Mouse (Mus musculus) testis, postnatal 14 days (tissue): Measurements from ENCODE around the gene Pidd1.
A peak's percentile ranks its signal among the peaks of the same experiment; 100 is the strongest.
"Not testable (repeated sequence)": the region's sequence is repeated elsewhere in the genome, so short reads cannot be mapped to it uniquely, and the experiment has no call there.

Experiments used
- DNase-seq: peaks from one replicate; pipeline ENCODE4 v3.0.0; 2021; ENCODE audit warnings: low spot score

Gene Pidd1

DNA sequence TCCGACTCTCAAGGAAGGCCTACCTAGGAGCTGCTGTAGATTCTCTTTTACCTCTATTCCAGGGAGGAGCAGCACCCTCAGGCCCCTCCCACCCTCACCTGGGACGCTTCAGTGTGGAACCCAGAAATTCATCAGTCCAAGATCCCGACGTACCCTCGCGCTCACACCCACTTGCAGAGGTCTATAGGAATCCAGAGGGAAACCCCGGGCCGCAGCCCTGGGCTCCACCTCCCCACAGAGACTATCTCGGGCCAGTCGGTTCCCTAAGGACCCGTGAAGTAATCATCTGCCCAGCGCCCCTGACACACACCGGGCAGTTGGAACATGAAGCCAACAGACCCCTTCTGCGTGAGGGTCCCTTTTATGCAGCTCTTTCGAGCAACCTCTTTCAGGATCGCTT lies 30.5 kb downstream of the Pidd1 start:
- no peak for DNase-seq

DNA sequence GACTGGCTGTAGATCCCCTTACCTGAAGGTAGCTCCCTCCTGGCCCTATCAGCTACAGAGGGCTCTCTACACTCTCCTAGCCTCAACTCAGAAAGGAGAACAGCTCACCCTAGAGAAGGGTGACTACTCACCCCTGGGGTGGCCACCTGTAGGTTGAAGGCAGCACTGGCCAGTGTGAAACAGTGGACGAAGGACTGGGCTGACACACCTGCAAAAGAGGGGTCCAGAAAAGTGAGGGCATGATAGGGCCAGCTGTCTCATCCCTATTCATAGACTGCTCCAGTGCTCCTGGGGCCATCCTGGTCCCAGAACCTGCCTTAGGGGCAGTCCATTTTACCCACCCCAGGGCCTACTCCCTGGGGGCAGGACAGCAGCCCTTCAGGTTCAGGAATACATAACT lies 32.2 kb downstream of the Pidd1 start:
- DNase-seq: no peak

DNA sequence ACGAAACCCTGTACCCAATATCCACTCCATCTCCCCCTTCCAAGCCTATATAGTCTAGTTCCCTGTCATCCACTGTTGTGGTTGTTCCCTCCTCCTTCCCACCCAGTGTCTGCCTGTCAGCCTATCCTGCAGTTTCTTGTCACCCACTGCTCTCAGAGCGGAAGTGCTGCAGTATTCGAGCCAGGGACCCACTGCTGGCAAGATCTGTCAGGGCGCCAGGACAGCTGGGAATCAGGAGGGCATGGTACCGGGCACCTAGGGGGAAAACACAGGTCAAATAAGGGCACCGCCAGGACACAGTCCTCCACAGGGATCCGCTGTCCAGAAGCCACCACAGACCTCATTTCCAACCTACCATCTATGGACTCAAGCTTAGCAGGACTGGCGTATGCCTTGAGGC lies 33.2 kb downstream of the Pidd1 start:
- DNase-seq: no peak

DNA sequence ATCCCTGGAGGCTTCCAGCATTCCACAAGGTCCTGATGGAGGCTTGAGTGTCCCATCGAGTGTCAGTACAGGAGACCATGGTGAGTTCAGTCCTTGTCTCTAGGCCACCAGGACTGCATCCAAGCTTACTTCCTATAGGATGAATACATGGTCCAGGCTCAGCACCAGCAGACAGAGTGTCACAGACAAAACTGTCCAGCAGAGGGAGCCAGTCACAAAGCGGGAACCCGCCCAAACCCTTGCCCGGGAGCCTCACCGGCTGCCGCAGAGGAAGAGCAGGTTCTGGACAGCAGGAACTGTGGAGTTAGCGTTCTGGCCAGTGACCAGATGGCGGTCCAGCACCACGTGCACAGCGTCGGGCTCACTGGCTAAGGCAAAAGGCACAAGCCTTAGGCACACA lies 35.0 kb downstream of the Pidd1 start:
- peak; percentile 65 for DNase-seq

DNA sequence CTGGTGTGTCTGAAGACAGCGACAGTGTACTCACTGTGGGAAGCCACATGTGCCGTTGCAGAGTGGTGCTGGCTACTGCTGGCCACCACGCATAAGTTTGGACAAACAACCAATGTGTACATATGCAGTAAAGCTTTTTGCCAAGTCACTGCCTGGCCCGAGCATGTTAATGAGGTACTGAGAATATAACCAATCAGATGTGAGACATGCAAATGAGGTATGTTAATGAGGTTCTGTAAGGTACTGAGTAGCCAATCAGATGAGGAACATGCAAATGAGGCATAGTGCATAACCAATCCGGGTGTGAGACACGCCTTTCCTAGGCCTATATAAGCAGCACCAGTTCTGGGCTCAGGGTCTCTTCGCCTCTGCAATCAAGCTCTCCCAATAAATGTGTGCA lies 36.2 kb downstream of the Pidd1 start:
- DNase-seq: not testable (repeated sequence)

DNA sequence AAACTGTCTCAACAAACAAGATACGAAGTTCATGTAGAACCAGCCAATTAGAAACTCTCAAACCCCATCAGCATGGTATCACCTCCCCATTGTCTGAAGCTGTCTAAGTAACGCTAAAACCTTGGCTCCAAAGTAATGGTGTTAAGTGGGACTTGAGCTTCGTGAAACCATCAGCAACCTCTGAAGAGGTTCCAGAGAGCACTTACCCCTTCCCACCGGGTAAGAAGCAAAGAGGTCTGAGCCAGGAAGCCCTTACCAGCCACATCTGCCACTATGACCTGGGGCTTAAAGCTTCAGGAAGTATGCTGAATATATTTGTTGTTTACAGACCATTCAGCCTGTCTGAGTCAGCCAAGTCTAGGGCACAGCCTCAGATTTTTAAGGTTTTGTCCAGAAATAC lies 38.4 kb downstream of the Pidd1 start:
- no peak for DNase-seq

DNA sequence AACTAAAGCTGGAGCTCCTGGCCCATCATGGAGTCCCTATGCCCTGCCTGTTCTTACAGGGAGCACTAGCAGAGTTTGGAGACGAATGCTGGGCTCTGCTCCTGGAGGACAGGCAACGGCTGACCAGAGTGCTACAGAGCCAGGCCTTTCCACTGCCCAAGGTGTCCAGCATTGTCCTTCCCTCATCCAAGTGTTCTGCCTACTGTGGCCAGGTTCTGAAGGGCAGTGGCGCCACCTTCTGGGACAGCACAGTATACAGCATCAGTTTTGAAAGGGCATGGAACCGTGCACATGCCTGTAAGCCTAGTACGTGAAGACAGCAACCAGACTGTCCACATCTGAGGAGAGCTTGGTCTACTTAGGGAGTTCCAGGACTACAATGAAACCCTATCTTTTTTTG lies 40.5 kb downstream of the Pidd1 start:
- peak; percentile 52 for DNase-seq

DNA sequence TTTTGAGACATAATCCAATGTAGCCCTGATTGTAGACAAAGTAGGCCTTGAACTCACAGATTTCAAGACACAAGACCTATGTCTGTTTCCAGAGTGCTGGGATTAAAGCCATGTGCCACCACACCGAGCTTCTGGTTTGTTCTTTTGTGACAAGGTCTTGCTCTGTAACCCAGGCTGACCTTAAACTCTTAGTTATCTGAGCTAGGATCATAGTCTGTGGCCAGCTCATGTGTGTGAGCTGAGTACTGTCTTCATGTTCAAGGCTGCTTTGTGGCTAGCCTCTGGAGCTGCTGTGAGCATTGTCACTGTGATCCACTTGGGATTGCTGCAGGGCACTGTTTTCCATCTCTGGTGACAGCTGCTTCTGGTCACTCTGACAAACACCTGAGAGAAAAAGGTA lies 48.5 kb downstream of the Pidd1 start:
- DNase-seq: no peak

DNA sequence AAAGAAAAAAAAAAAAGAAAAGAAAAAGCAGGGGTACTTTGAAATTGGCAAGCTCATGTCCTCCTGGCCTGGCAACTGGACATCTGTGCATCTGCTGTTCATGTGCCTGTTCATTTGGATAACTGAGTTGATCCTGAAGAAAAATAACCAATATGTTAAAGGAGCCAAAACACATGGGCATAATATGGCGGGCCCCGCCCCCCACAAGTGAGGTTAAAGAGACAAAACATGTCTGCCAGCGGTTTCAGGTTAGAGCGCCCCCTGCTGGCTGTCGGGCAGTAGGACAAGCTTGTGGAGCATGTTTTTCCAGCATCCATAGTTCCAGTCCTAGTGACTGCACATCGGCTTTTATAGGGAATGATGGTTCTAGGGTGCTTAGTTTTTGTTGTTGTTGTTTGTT lies 49.1 kb downstream of the Pidd1 start:
- peak; percentile 72 for DNase-seq

DNA sequence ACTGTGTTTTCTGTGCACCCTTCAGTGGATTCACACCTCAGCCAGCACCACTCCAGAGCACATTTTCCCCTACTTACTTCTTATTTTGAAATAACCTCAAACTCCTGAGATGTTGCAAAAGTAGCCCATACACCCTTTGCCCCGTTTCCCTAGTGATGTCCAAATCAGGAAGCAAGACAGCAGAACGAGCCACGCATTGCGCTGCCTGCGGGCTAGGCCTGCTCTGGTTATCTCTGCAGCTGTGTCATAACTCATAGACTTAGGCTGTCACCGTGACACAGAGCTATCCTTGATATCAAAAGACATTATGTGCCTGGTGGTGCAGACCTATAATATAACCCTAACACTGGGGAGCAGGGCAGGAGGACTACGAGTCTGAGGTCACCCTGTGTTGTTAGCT lies 49.7 kb downstream of the Pidd1 start:
- no peak for DNase-seq

DNA sequence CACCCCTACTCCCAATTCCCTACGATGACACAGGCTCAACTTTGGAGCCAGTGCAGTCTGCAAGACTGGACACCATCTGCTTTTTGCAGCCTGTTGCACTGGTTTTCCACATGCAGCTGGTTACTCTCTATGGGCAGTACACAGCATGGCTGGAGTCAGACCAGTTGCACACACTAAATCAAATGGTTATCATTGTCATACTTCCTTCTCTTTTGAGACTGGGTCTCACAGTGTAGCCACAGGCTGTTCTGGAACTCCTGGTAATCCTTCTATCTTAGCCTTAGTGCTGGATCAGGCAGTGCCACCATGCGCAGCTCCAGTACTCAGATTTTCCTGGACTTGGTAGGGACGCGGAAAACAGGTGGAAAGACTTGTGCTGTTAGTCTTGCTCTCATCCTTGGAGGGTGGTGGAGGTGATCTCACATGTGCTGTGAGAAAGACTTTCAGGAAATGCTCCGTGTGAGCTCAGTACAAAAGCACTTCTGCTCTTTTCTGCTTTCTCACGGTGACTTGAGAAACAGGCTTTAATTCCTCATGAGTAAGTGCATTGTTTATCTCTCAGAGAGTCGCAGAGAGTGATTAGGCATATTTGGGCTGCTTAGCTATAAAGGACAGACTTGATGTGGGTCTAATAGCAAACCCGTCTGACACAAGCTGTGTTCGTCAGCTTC lies 51.1 kb downstream of the Pidd1 start:
- no peak for DNase-seq

DNA sequence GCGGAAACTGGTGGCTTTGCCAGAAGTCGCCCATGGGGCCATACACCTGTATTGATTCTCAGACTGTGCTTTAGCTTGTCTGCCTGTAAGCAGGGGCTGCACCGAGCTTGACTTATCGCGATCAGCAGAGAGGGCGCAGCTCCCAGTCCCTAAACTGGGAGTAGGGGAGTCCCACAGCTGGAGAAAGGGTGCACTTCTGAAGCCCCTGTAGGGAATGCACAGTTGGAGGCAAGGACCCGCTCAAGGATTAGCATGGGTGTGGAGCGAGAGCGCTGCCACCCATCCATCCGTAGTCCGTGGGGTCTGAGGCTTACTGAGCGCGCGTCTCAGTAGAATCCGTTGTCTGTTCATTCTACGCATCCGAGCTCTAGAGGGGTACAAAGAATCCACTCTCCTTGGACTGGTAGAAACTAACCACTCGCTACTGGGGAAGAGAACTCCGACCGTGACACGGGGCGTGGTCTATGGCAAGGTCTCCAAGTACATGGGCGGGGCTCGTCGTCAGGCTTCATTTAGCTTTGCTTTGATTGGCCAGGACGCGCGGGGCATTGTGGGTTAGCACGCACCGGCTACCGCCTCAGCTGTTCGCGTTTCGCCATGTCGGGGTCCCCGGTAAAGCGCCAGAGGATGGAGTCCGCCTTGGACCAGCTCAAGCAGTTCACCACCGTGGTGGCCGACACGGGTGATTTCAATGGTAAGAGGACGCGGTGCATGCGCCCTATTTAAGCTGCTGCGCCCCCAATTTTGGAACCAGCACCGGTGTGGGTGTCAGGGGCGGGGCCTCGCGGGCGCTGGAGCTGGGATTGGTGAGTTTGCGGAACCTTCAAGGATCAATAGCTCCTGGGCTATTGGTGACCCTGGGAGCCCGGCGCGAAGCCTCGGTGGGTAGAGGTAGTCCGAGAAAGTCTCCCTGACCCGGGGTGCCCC lies 51.9 kb downstream of the Pidd1 start, which contains the start of gene Taldo1:
Taldo1 (plus strand) TSS at position 575 of the 927 bp plus-strand sequence.
- DNase-seq: peak; percentile 95

DNA sequence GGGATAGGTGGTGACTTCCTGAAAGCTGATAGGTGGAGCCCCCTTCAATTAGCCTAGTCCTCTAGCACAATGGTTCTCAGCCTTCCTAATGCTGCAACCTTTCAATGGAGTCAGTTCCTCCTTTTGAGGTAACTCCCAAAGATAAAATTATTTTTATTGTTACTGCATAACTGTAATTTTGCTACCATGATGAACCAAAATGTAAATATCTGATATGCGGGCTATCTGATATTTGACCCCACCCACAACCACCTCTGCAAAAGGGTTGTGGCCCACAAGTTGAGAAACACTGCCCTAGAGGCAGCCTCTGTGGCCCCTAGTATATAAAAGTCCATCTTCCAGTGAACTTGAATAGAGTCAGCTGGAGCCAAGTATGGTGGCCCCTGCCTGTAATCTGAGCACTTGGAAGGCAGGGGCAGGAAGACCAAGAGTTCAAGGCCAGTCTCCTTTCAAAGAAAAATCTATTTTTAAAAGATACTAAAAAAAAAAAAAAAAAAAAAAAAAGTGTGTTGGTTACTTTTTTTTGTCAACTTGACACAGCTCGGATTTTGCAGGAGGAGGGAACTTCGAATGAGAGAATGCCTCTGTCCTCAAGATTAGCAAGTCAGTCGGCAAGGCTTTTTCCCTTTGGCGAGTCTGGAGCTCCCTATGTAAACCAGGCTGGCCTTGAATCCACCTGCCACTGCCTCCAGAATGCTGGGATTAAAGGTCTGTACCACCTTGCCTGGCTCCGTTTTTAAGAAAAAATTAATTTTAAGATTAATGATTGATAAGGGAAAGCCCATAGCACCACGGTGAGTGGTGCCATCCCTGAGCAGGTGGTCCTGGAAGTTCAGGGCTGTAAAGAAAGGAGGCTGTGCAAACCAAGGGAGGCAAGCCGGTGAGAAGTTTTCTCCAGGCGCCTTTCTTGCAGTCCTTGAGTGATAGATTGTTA lies 53.2 kb downstream of the Pidd1 start:
- DNase-seq: no peak

DNA sequence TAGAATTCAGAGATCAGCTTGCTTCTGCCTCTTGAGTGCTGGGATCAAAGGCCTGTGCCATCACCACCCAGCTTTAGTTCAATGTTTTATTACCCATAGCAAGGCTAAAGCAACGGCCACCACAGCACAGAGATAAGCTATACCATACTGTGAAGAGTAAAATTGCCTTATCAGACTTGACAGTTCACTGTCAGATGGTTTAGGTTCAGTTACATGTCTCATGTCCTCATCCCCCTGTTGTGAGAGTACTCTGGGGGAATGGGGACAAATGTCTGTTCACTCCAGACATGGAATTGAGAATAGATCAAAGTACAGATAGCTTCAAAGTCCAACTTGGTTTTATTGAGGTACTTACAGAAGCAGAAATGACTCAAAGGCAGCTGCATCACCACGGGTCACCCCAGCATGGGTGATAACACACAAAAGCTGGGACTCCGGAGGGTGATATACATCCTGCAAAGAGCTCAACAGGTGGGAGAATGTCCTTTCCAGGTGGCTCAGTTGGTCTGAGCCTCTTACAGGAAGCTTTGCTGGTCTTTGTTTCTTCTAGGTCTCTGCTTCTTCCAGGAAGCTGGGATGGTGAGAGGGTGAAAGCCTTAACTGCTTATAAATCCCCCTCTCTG lies 55.2 kb downstream of the Pidd1 start:
- no peak for DNase-seq
